Mouse (Mus musculus) retina, postnatal 1 day (tissue): ENCODE data around the gene Dctn2.
"Not testable (repeated sequence)": the region's sequence is repeated elsewhere in the genome, so short reads cannot be mapped to it uniquely, and the experiment has no call there.

Experiments used
- DNase-seq: peaks from one replicate; pipeline ENCODE4 v3.0.0-alpha.2; 2012

Dctn2 gene

GRCm38 (mm10) chr10:127290307-127290929 is 24.2 kb downstream of the Dctn2 start:
- peak; percentile 100 for DNase-seq

- no peak for DNase-seq
These were observed 25.0 kb downstream of the Dctn2 start for GRCm38 (mm10) chr10:127290930-127291880.

- no peak for DNase-seq
These were observed 25.9 kb downstream of the Dctn2 start for GRCm38 (mm10) chr10:127291881-127292638.

DNA sequence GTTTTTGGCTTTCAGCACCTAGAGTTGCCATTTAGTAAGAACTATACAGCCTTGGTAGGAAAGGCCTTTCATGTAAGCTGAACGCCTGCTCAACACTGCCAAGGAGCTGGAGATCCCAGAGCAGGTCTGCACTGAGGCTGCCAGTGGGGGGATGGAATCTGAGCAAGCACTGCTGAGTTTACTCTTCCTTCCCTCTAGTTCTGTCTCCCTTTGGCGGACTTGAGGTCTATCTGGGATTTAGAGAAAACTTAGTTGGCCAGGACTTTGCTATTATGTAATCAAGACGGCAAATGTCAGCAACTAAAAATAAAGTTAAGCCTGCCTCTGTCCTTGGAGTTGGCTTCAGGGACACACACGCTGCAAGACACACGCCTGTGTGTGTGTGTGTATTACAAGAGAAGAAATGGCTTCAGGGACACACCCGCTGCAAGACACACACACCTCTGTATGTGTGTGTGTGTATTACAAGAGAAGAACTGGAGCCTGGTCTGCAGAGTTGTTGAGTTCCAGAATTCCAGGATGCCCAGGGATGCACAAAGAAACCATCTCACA is 26.9 kb downstream of the Dctn2 start:
- no peak for DNase-seq

- DNase-seq, result no peak
These were observed 27.5 kb downstream of the Dctn2 start for GRCm38 (mm10) chr10:127293590-127294113.

GRCm38 (mm10) chr10:127294895-127295510 is 28.8 kb downstream of the Dctn2 start:
- no peak for DNase-seq

DNA sequence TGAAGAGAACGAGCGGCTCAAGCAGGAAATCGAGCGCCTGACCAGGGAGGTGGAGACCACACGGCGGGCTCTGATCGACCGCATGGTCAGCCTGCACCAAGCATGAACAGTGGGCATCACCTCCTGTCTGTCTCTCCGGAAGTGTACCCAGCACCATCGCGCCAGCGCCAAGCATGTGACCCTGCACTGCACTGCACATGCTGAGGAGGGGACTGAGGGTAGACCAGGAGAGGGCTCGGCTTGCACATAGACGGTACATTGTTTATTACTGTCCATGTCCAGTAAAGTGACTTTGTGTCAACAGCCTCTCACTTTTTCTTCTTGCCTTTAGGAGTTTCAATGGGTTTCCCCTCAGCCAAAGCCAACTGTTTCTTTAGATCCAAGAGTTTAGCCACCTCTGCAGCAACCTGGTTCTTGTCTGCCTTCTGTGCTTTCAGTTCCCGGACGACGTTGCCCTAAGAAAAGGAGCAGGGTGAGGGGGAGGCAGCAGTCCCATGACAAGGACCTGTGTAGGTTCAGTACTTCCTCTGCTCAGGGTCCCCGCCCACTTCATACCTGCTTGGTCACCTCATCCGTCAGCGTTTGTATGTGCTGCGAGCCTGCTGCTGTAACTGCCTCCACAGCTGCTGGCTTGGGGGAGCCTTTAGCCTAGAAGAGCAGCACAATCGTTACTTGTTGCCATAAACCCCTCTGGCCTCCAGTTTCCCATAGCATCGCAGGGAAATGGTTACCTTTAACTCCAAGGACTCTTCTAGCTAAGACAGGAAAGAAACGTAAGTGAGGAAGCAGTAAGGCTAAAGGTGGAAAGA is 30.0 kb downstream of the Dctn2 start:
- no peak for DNase-seq

DNA sequence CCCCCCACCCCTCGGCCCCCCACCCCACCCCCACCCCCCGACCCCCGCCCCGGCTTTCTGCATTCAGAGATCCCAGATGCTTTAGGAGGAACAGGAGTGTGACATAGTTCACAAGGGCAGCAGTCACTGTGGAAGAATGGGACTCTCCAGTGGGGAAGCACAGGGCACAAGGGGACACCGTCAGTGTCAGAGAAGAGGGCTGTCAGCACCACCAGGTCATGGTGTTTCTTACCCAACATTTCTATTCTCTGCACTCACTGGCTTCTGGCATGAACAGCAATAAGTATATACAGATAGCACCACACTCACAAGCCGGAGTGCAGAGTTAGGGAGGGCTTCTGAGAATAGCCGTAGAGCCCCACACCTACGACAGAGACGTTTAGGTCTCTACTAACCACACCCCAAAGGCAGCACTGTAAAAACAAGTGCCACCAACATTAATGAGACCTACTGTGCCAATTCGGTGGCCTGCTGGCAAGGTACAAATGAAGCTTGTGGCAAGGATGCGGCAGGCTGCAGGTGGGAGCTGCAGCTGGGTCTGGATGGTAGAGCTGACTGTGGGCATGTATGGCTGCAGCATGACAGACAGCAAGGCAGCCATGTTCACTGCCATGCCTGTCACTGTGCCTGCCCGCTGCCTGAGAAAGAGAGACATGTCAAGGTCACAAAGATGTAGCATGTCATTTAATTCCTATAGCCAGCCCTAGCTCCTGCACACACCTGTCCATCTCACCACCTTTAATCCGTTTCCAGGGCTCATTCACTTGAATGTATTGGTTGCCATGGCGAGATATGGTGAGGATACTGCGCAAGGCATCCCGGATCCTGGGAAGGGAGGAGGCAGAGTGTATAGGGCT is 31.1 kb downstream of the Dctn2 start:
- no peak for DNase-seq

DNA sequence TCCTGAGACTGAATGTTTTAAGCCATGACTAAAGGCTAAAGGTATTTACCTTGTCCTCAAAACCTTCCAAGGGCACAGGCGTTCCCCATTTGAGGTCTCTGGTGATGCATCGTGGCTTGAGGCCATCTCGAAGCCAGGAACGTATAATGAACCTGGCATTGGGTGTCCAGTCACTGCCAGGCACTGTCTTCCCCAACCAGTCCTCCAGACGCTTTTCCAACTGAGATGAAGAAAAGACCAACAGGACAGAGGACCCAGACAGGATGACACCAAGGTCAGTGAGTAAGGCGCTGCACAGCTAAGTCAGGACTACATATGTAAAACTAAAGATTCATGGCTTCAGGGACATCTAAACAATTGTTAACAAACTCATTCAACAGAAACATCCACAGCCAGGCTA is 34.2 kb downstream of the Dctn2 start:
- no peak for DNase-seq

- no peak for DNase-seq
These were observed 37.0 kb downstream of the Dctn2 start for GRCm38 (mm10) chr10:127303136-127303535.

DNA sequence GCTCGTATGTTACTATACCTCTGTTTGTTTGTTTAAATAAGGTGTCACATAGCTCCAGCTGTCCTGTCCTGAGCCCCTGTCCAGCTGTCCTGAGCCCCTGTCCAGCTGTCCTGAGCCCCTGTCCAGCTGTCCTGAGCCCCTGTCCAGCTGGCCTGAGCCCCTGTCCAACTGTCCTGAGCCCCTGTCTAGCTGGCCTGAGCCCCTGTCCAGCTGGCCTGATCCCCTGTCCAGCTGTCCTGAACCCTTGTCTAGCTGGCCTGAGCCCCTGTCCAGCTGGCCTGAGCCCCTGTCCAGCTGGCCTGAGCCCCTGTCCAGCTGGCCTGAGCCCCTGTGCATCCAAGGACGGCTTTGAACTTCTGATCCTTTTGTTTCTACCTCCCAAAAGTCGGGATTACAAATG is 43.0 kb downstream of the Dctn2 start:
- DNase-seq, result not testable (repeated sequence)

DNA sequence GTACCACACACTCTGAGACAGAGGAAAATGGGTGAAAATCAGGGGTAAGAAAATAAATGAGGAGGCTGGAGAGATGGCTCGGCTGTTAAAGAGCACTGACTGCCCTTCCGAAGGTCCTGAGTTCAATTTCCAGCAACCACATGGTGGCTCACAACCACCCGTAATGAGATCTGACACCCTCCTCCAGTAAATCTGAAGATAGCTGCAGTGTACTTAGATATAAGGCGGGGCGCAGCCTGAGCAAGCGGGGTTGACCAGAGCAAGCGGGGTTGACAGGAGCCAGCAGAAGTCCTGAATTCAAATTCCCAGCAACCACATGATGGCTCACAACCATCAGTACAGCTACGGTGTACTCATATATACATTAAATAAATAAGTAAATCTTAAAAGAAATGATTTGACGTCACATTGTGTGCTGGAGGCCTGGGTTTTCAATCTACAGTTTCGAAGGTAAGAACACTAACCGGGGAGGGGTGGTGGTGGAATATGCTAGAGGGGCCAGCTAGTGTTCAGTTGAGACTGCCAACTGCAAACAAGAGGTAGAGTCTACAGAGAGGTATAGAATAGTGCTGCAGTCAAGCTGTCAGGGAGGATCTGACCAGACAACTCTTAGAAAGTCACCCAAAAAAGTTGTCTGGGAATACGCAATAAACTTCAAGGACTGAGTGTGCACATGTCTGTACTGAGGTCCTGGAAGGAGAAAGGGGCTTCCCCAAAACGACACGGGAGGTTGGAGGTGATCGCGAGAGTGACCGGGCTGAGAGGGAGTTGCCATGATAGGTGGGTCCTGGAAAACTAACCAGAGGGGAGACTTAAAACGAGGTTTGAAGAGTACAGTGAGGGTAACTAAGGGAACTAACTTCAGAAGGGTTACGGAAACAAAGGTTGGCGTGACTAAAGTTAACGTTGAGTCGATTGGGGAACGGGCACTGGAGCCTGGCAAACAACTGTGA is 44.6 kb downstream of the Dctn2 start:
- peak; percentile 64 for DNase-seq

GRCm38 (mm10) chr10:127311476-127312355 is 45.5 kb downstream of the Dctn2 start, which contains the start of gene Mars:
Gene Mars (minus strand): TSS chr10:127311786.
- DNase-seq, result peak; percentile 99

- peak; percentile 94 for DNase-seq
These were observed 46.1 kb downstream of the Dctn2 start for GRCm38 (mm10) chr10:127312356-127312676.

GRCm38 (mm10) chr10:127312858-127313257 is 46.7 kb downstream of the Dctn2 start:
- DNase-seq, result no peak

- DNase-seq, result not testable (repeated sequence)
These were observed 47.3 kb downstream of the Dctn2 start for GRCm38 (mm10) chr10:127313516-127313915.

DNA sequence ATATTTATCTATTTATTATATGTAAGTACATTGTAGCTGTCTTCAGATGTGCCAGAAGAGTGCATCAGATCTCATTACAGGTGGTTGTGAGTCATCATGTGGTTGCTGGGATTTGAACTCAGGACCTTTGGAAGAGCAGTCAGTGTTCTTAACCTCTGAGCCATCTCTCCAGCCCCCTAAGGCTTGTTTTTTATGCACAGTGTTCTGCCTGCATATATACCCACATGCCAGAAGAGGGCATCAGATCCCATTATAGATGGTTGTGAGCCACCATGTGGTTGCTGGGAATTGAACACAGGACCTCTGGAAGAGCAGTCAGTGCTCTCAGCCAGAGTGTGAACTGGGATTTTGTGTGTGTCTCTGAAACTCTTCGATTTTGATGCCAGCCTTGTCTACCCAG is 48.8 kb downstream of the Dctn2 start:
- not testable (repeated sequence) for DNase-seq

- no peak for DNase-seq
These were observed 51.1 kb downstream of the Dctn2 start for GRCm38 (mm10) chr10:127317277-127317676.
